Mouse (Mus musculus) heart, postnatal 25 days (tissue): ENCODE data around the gene Ampd1. TPM values are rescaled to one million over a fixed set of nuclear protein-coding genes. Genes with fewer than 3 reads are reported as not detected.
"Not testable (repeated sequence)": the region's sequence is repeated elsewhere in the genome, so short reads cannot be mapped to it uniquely, and the experiment has no call there.

ENCODE experiments used
- DNase-seq: peaks from one replicate; pipeline ENCODE4 v3.0.0; 2022; ENCODE audit warnings: low spot score
- intact Hi-C: fragments of 180-260 bp; cut with DNase I; formaldehyde crosslinking; loops from one replicate; pipeline ENCODE4 v1.15.1; 2025
- total RNA-seq, 2 experiments: library from RNA; stranded (reverse); gene quantifications; 2 replicates each; pipeline ENCODE4 v1.2.3; 2021

Gene Ampd1
- total RNA-seq, 2 experiments from 2014 or later, result not detected

GRCm38 (mm10) chr3:103101194-103101593 lies 27.4 kb downstream of the Ampd1 start:
- no peak for DNase-seq
- intact Hi-C loops, result loop anchor here (5.0 kb wide), 1 partner anchor 46 kb away; no protein-coding TSS in a partner anchor

GRCm38 (mm10) chr3:103101909-103102308 lies 28.1 kb downstream of the Ampd1 start:
- DNase-seq, result no peak

GRCm38 (mm10) chr3:103102454-103103390 lies 28.9 kb downstream of the Ampd1 start, which contains the start of gene Dennd2c:
Gene Dennd2c, plus strand, starts transcription at chr3:103102604.
- DNase-seq, result peak; percentile 88
- intact Hi-C loops, result loop anchor here (2.0 to 5.0 kb wide), 2 partner anchors 45 to 68 kb away; partner anchors contain the start of gene Bcas2

More at GRCm38 (mm10) chr3:103101909-103102308, 28.1 kb downstream of the Ampd1 start:
- intact Hi-C loops, result loop anchor here (2.0 to 5.0 kb wide), 2 partner anchors 45 to 69 kb away; partner anchors contain the start of gene Bcas2

GRCm38 (mm10) chr3:103107565-103108240 lies 33.9 kb downstream of the Ampd1 start:
- DNase-seq, result no peak
- intact Hi-C loops, result no loop called here

GRCm38 (mm10) chr3:103112216-103112615 lies 38.4 kb downstream of the Ampd1 start:
- intact Hi-C loops, result no loop called here
- DNase-seq, result no peak

- intact Hi-C loops, result no loop called here
- DNase-seq, result no peak
These were observed 49.8 kb downstream of the Ampd1 start for GRCm38 (mm10) chr3:103123636-103124035.

GRCm38 (mm10) chr3:103126138-103126537 lies 52.3 kb downstream of the Ampd1 start:
- intact Hi-C loops, result no loop called here
- no peak for DNase-seq

GRCm38 (mm10) chr3:103127177-103127576 lies 53.4 kb downstream of the Ampd1 start:
- DNase-seq, result no peak
- intact Hi-C loops, result no loop called here

GRCm38 (mm10) chr3:103127721-103128120 lies 53.9 kb downstream of the Ampd1 start:
- intact Hi-C loops, result no loop called here
- DNase-seq, result no peak

GRCm38 (mm10) chr3:103128251-103128650 lies 54.4 kb downstream of the Ampd1 start:
- DNase-seq, result no peak
- intact Hi-C loops, result no loop called here

- intact Hi-C loops, result no loop called here
- DNase-seq, result no peak
These were observed 55.7 kb downstream of the Ampd1 start for GRCm38 (mm10) chr3:103129367-103130159.

- DNase-seq, result peak; percentile 6
- intact Hi-C loops, result no loop called here
These were observed 56.5 kb downstream of the Ampd1 start for GRCm38 (mm10) chr3:103130236-103130751.

GRCm38 (mm10) chr3:103133098-103133497 lies 59.3 kb downstream of the Ampd1 start:
- no peak for DNase-seq
- intact Hi-C loops, result no loop called here

- intact Hi-C loops, result no loop called here
These were observed 62.7 kb downstream of the Ampd1 start for GRCm38 (mm10) chr3:103136414-103137077.

GRCm38 (mm10) chr3:103139047-103139446 lies 65.2 kb downstream of the Ampd1 start:
- peak; percentile 14 for DNase-seq
- intact Hi-C loops, result no loop called here

More at GRCm38 (mm10) chr3:103136414-103137077, 62.7 kb downstream of the Ampd1 start:
- no peak for DNase-seq

GRCm38 (mm10) chr3:103140095-103140838 lies 66.5 kb downstream of the Ampd1 start:
- intact Hi-C loops, result not testable (repeated sequence)
- peak; percentile 26 for DNase-seq

- intact Hi-C loops, result no loop called here
- no peak for DNase-seq
These were observed 67.5 kb downstream of the Ampd1 start for GRCm38 (mm10) chr3:103141287-103141686.

GRCm38 (mm10) chr3:103142366-103142765 lies 68.6 kb downstream of the Ampd1 start:
- no peak for DNase-seq
- intact Hi-C loops, result no loop called here
